Mouse (Mus musculus): Measurements from ENCODE around the gene Stx6. TPM values are rescaled to one million over a fixed set of nuclear protein-coding genes. Genes with fewer than 3 reads are reported as not detected.

Gene Stx6
- polyA plus RNA-seq, 1 experiment: 3.2 TPM

- Histone ChIP-seq H3K4me3 (replicated peaks) (no peak overlapping the region), H3K27me3 (ENCODE audit: control insufficient read depth) (no peaks in the 10 kb centered on the region), H3K4me1 (ENCODE audit: control insufficient read depth) (peaks cover 3% of the 10 kb centered on the region; the same call in 1 of the 2 replicates), H3K36me3 (ENCODE audit: control insufficient read depth) (peaks cover 2% of the 10 kb centered on the region), H3K9me3 (ENCODE audit: control insufficient read depth, low read length) (no peaks in the 10 kb centered on the region)
- no peak for TF ChIP-seq GATA1 (IDR thresholded peaks at IDR 0.05; ENCODE audit: low read length)
- no peak for TF ChIP-seq TAL1 (IDR thresholded peaks at IDR 0.05; ENCODE audit: low read length)
These were observed 53.6 kb downstream of the Stx6 start for GRCm38 (mm10) chr1:155212081-155212480.

GRCm38 (mm10) chr1:155212493-155212892 lies 54.0 kb downstream of the Stx6 start:
- Histone ChIP-seq H3K4me3 (replicated peaks) (no peak overlapping the region), H3K36me3 (ENCODE audit: control insufficient read depth) (no peaks in the 10 kb centered on the region; the same call in 1 of the 2 replicates), H3K9me3 (ENCODE audit: control insufficient read depth, low read length) (no peaks in the 10 kb centered on the region), H3K27me3 (ENCODE audit: control insufficient read depth) (no peaks in the 10 kb centered on the region), H3K4me1 (ENCODE audit: control insufficient read depth) (peaks cover 3% of the 10 kb centered on the region; the same call in 1 of the 2 replicates)
- TF ChIP-seq TAL1 (IDR thresholded peaks at IDR 0.05; ENCODE audit: low read length) (no peak), GATA1 (IDR thresholded peaks at IDR 0.05; ENCODE audit: low read length) (no peak)

DNA sequence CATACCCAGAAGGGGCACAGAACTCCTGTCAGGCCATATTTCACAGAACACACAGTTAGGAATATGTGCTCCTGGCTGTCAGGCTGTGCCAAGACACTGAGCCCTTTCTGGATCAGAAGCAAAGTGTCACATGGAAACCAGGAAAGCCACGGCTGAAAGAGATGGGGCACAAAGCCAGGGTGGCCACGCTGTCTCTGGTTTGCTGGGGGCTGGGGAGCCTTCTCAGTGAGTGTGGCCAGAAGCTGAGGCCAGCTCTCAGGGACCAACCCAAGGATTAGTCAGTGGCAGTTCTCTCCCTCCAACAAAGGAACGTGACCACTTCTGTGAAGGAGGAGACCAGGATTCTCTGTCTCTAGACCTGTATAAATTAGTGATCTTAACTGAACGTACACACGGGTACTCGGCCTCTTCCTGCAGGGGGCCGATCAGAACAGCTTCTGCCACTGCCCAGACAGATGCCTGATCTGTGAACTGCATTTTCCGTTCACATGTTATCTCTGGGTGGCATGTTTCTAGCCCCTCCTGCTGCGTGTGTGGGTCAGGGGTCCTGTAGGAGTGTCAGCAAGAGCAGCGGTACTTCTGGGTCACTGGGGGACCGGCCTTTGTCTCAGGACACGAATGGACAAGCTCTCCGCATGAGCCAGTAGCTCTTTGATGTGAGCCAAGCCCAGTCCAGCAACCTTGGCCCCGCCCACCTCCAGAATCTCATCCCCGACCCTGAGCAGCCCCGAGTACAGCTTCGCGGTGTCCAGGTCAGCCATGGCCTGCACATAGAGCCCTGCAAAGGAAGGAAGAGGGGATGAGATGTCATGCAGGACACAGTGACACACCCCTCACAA lies 54.6 kb downstream of the Stx6 start:
- Histone ChIP-seq H3K4me1 (ENCODE audit: control insufficient read depth) (peaks cover 3% of the 10 kb centered on the region; the same call in 1 of the 2 replicates), H3K4me3 (replicated peaks) (no peak overlapping the region), H3K27me3 (ENCODE audit: control insufficient read depth) (no peaks in the 10 kb centered on the region), H3K9me3 (ENCODE audit: control insufficient read depth, low read length) (no peaks in the 10 kb centered on the region), H3K36me3 (ENCODE audit: control insufficient read depth) (no peaks in the 10 kb centered on the region)
- TF ChIP-seq TAL1 (IDR thresholded peaks at IDR 0.05; ENCODE audit: low read length) (no peak), GATA1 (IDR thresholded peaks at IDR 0.05; ENCODE audit: low read length) (no peak)

DNA sequence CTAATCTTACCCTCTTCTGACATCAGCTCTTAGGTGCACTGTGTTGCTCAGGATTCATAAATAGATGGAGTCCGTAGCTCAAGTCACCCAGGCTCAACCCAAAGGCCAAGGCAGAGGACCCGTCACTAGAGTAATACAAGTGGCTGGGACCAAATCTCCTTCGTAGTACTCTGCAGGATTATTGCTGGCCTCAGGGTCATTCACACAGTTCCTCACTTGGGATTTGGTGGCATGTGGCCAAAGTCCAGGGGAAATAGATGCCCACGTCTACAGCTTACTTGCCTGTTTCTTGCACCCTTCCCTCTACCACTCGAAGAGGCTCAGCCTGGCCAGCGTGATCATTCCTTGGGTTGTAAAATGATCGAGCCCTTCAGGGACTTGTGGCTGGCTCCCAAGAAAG lies 55.4 kb downstream of the Stx6 start:
- Histone ChIP-seq H3K4me3 (replicated peaks) (no peak overlapping the region), H3K27me3 (ENCODE audit: control insufficient read depth) (no peaks in the 10 kb centered on the region), H3K36me3 (ENCODE audit: control insufficient read depth) (no peaks in the 10 kb centered on the region), H3K9me3 (ENCODE audit: control insufficient read depth, low read length) (no peaks in the 10 kb centered on the region), H3K4me1 (ENCODE audit: control insufficient read depth) (peaks cover 3% of the 10 kb centered on the region; the same call in 1 of the 2 replicates)
- TF ChIP-seq TAL1 (IDR thresholded peaks at IDR 0.05; ENCODE audit: low read length) (no peak), GATA1 (IDR thresholded peaks at IDR 0.05; ENCODE audit: low read length) (no peak)

DNA sequence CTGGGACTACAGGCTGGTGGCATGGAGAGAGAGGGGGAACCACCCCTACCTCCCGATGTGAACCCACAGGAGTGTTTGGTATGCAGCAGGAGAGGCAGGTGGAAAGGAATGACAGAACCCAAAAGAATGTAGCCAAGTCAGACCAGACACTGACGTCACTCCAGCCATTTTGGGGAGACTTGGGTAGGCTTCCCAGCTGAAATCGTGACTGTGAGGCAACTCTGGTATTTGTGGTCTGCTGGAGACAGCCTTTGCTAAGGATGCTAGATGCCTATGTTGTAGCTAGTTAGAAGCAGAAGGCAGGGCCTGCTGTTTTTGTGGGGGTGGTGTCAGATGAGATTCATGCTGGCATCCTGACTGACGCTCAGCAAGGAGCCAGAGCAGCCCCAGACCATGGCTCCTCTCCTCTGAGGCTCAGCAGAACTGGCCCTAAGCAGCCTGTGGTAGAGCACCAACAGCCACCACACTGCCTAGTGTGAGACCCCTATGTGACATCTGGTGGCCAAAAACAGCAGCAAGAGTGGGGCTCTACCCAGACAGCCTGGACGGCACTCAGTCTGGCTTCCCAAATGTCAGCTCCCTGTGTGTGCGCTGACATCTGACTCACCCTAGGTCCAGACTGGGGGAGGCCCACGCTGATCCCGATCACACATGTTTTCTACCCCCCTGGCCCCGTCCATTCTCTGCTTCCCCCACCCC lies 56.7 kb downstream of the Stx6 start:
- no peaks in the 10 kb centered on the region for H3K9me3 ChIP-seq (ENCODE audit: control insufficient read depth, low read length)
- peaks cover 3% of the 10 kb centered on the region; the same call in 1 of the 2 replicates for H3K4me1 ChIP-seq (ENCODE audit: control insufficient read depth)
- no peak for TF ChIP-seq GATA1 (IDR thresholded peaks at IDR 0.05; ENCODE audit: low read length)
- no peak for TF ChIP-seq TAL1 (IDR thresholded peaks at IDR 0.05; ENCODE audit: low read length)

GRCm38 (mm10) chr1:155216313-155216712 lies 57.8 kb downstream of the Stx6 start:
- Histone ChIP-seq H3K27me3 (ENCODE audit: control insufficient read depth) (no peaks in the 10 kb centered on the region), H3K36me3 (ENCODE audit: control insufficient read depth) (no peaks in the 10 kb centered on the region)

More for the DNA sequence above, 56.7 kb downstream of the Stx6 start:
- no peaks in the 10 kb centered on the region for H3K36me3 ChIP-seq (ENCODE audit: control insufficient read depth)
- H3K27me3 ChIP-seq (ENCODE audit: control insufficient read depth): no peaks in the 10 kb centered on the region
- no peak overlapping the region for H3K4me3 ChIP-seq (replicated peaks)

DNA sequence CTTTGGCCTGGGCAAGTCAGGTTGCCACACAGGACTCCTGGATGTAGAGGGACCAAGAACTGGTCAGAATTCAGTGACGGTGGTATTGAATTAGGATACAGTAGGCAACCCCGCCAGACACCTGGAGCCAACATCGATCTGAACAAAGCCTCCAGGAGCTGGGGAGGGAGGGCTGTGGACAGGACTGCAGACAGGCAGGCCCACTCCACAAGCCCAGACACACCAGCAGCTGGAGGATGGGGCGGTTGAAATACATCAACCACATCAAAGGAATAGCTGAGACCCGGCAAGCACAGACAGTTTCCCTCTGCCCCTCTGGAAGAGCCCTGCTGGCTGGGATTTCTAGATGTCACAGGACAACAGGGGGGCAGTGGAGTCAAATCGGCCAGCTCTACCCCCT lies 58.3 kb downstream of the Stx6 start:
- no peaks in the 10 kb centered on the region for H3K9me3 ChIP-seq (ENCODE audit: control insufficient read depth, low read length)
- H3K27me3 ChIP-seq (ENCODE audit: control insufficient read depth): no peaks in the 10 kb centered on the region
- no peaks in the 10 kb centered on the region for H3K36me3 ChIP-seq (ENCODE audit: control insufficient read depth)
- H3K4me1 ChIP-seq (ENCODE audit: control insufficient read depth): peaks cover 3% of the 10 kb centered on the region; the same call in 1 of the 2 replicates
- TF ChIP-seq TAL1 (IDR thresholded peaks at IDR 0.05; ENCODE audit: low read length) (no peak), GATA1 (IDR thresholded peaks at IDR 0.05; ENCODE audit: low read length) (no peak)
- H3K4me3 ChIP-seq (replicated peaks): no peak overlapping the region

More at GRCm38 (mm10) chr1:155216313-155216712, 57.8 kb downstream of the Stx6 start:
- H3K4me1 ChIP-seq (ENCODE audit: control insufficient read depth): peaks cover 3% of the 10 kb centered on the region; the same call in 1 of the 2 replicates
- no peak for TF ChIP-seq TAL1 (IDR thresholded peaks at IDR 0.05; ENCODE audit: low read length)
- H3K9me3 ChIP-seq (ENCODE audit: control insufficient read depth, low read length): no peaks in the 10 kb centered on the region
- no peak overlapping the region for H3K4me3 ChIP-seq (replicated peaks)

DNA sequence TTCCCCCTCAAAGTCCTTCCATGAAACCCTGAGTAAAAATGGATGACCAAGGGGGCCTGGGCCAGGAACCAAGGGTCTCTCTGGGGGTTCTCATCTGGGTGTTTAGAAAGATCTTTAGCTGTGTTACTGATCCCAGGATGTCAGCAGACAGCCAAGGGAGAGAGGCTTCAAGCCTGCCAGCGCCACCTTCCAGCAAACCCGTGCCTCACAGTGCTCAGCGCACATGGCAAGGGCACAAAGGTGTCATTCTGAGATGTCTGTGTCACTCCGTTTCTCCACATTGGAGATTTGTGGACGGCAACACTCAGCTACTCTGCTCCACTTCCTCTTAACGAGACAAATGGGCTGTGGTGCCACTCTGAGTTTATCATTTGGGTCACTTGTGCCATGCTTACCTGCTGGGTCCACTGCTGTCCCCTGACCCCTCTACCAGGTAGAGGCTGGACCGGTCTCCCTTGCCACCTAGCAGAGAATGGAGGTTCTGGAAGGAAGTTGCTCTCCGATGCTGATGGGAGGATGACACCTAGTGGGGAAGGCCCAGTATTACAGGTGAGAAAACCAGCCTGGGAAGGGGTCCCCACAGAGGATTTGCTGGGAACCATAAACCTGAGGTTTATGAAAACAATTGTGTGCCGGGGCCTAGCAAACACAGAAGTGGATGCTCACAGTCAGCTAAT lies 59.5 kb downstream of the Stx6 start:
- Histone ChIP-seq H3K36me3 (ENCODE audit: control insufficient read depth) (no peaks in the 10 kb centered on the region), H3K27me3 (ENCODE audit: control insufficient read depth) (no peaks in the 10 kb centered on the region), H3K4me3 (replicated peaks) (no peak overlapping the region), H3K9me3 (ENCODE audit: control insufficient read depth, low read length) (no peaks in the 10 kb centered on the region), H3K4me1 (ENCODE audit: control insufficient read depth) (peaks cover 8% of the 10 kb centered on the region; the same call in 1 of the 2 replicates)
- no peak for TF ChIP-seq GATA1 (IDR thresholded peaks at IDR 0.05; ENCODE audit: low read length)
- no peak for TF ChIP-seq TAL1 (IDR thresholded peaks at IDR 0.05; ENCODE audit: low read length)

DNA sequence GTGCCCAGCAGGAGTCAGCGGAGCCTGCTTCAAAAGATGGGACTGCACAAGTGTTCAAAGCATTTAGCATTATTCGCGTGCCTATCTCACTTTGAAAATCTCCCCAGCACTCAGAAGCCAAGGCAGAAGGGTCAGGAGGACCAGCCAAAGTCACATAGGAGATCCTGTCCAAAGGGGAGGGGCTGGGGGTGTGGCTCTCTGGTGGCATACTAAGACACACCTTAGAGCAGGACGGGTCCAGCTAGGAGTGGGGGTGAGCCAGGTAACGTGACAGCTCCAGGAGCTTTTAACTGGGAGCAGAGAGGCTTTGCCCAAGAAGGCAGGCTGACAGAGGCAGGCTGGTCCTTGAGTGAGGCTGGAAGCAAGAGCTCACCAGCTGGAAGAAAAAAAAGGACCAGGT lies 60.4 kb downstream of the Stx6 start:
- no peaks in the 10 kb centered on the region for H3K27me3 ChIP-seq (ENCODE audit: control insufficient read depth)
- peaks cover 12% of the 10 kb centered on the region for H3K4me1 ChIP-seq (ENCODE audit: control insufficient read depth)

More for the DNA sequence above, 60.4 kb downstream of the Stx6 start:
- no peaks in the 10 kb centered on the region for H3K36me3 ChIP-seq (ENCODE audit: control insufficient read depth)
- H3K4me3 ChIP-seq (replicated peaks): no peak overlapping the region
- H3K9me3 ChIP-seq (ENCODE audit: control insufficient read depth, low read length): no peaks in the 10 kb centered on the region
- TF ChIP-seq TAL1 (IDR thresholded peaks at IDR 0.05; ENCODE audit: low read length) (no peak), GATA1 (IDR thresholded peaks at IDR 0.05; ENCODE audit: low read length) (no peak)
